ENCODE assay signal across 9 mouse cellular contexts in the genomic region with DNA sequence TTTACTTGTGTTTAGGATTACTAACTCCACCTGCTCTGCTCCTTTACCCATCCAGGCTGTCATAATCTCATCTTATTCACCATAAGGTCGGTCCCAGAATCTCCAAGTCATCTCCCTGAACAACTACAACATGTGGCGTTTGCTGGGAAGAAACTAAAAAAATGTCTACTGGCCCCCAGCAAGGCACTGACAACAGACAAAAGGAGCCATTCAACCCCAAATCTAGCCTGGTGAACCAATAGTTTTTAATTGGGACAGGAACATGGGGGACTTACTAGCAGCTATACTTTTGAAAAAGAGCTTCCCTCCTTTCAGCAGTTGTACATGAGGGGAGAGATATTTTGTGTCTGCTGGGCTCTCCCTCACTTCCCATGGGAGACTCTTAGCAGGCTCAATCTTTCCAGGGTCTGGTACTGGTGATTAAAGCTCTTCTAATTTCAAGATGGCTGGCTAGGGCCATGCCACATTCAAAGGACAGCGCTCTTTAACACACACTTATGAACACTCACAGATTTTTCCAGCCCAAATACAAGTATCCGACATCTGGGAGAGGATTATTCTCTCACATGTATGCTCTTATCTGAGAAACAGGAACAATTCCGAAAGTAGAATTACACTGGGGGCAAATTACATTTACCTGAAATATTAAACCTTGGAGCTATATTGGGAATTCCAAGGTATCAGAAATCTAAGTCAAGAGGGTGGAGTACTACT. TPM values are rescaled to one million over a fixed set of nuclear protein-coding genes. Genes with fewer than 3 reads are reported as not detected.
DNase-seq lines count a peak whose midpoint lies in the region; ATAC-seq and TF ChIP-seq lines count a peak whose summit lies in the region.
"Had no signal": no experiment of that assay in that cellular context is flagged by ENCODE, and none has a peak within 500 bp of the region (broad histone marks: within the 10 kb centered on the region; RNA-seq: fewer than 3 reads in every experiment).

No protein-coding gene starts in this region.

- no peak for ATAC-seq in heart, embryonic 11.5 days (replicated peaks; ENCODE audit: insufficient number of reproducible peaks, low FRiP score, low TSS enrichment)
- ATAC-seq in hindbrain, embryonic 12.5 days (ENCODE audit: low FRiP score), result peak; percentile 13; the same call in 1 of the 2 replicates

- no peaks in the 10 kb centered on the region for H3K27me3 ChIP-seq in heart, embryonic 11.5 days (ENCODE audit: control insufficient read depth, insufficient read depth, low read length)
- no peaks in the 10 kb centered on the region for H3K27me3 ChIP-seq in hindbrain, embryonic 12.5 days
- H3K27me3 ChIP-seq in midbrain, embryonic 10.5 days (ENCODE audit: low read depth, poor library complexity, severe bottlenecking), result no peaks in the 10 kb centered on the region

- peaks cover 18% of the 10 kb centered on the region for H3K4me1 ChIP-seq in heart, embryonic 11.5 days (ENCODE audit: control insufficient read depth, insufficient read depth, low read length)
- peaks cover 36% of the 10 kb centered on the region for H3K4me1 ChIP-seq in hindbrain, embryonic 12.5 days
- H3K4me1 ChIP-seq in midbrain, embryonic 10.5 days, result peaks cover 62% of the 10 kb centered on the region

- 47% methylated on average over 5 of the region's 5 CpGs for WGBS in heart, embryonic 11.5 days (ENCODE audit: insufficient replicate concordance)
- WGBS in hindbrain, embryonic 12.5 days, result 48% methylated on average over 5 of the region's 5 CpGs
- 51% methylated on average over 5 of the region's 5 CpGs for WGBS in midbrain, embryonic 10.5 days

- H3K4me2 ChIP-seq in heart, embryonic 11.5 days, result peak overlapping the region; percentile 66
- peak overlapping the region; percentile 56 for H3K4me2 ChIP-seq in hindbrain, embryonic 12.5 days (replicated peaks)

- peak overlapping the region; percentile 33 for H3K4me3 ChIP-seq in heart, embryonic 11.5 days (ENCODE audit: low read depth, low read length)
- peak overlapping the region; percentile 30 for H3K4me3 ChIP-seq in hindbrain, embryonic 12.5 days
- H3K4me3 ChIP-seq in midbrain, embryonic 10.5 days, result peak overlapping the region; percentile 51

- no peaks in the 10 kb centered on the region for H3K9me3 ChIP-seq in heart, embryonic 11.5 days (replicated peaks; ENCODE audit: control insufficient read depth, low read length)
- H3K9me3 ChIP-seq in hindbrain, embryonic 12.5 days (replicated peaks), result no peaks in the 10 kb centered on the region
- H3K9me3 ChIP-seq in midbrain, embryonic 10.5 days (replicated peaks), result no peaks in the 10 kb centered on the region

- peak overlapping the region; percentile 57; the same call in 1 of the 2 replicates for H3K27ac ChIP-seq in heart, embryonic 11.5 days (ENCODE audit: low read depth, low read length)
- peak overlapping the region; percentile 99 for H3K27ac ChIP-seq in hindbrain, embryonic 12.5 days
- H3K27ac ChIP-seq in midbrain, embryonic 10.5 days (replicated peaks), result peak overlapping the region; percentile 97

- DNase-seq in heart, adult 18-20 months, result no peak
- DNase-seq in brain, embryonic 14.5 days (ENCODE audit: low read depth), result peak; percentile 63
- no peak for DNase-seq in midbrain, embryonic 10.5 days (ENCODE audit: low spot score)
- DNase-seq in c-Kit-positive CD71-positive TER-119-positive erythroid progenitor cells, embryonic 14.5 days (ENCODE audit: low spot score), result no peak
- DNase-seq in cerebellum, postnatal 36 days, result no peak
- DNase-seq in urinary bladder, postnatal 25 days (ENCODE audit: low spot score), result no peak

- no peak for TF ChIP-seq POLR2A in brain, embryonic 14.5 days (IDR thresholded peaks at IDR 0.05; ENCODE audit: borderline replicate concordance, extremely low read depth, insufficient read depth, insufficient read length, poor library complexity, severe bottlenecking)

- H3K36me3 ChIP-seq in heart, embryonic 11.5 days (ENCODE audit: control insufficient read depth, insufficient read depth, low read length), result no peaks in the 10 kb centered on the region
- no peaks in the 10 kb centered on the region for H3K36me3 ChIP-seq in hindbrain, embryonic 12.5 days
- no peaks in the 10 kb centered on the region for H3K36me3 ChIP-seq in midbrain, embryonic 10.5 days

- peak overlapping the region; percentile 28; the same call in 1 of the 2 replicates for H3K9ac ChIP-seq in heart, embryonic 11.5 days (ENCODE audit: low read depth, low read length)
- peak overlapping the region; percentile 52 for H3K9ac ChIP-seq in hindbrain, embryonic 12.5 days

- no peak for TF ChIP-seq CTCF in brain, embryonic 14.5 days (IDR thresholded peaks at IDR 0.05; ENCODE audit: borderline replicate concordance, extremely low read depth, insufficient read depth, insufficient read length)

RNA-seq across cellular contexts. Expression of a gene that starts 13.1 kb away (rescaled TPM):
- polyA plus RNA-seq in heart, embryonic 11.5 days (2014; fragmentation: Nextera tagmentation; extraction: Ambion mirVana), result 59.0 and 66.1 TPM in 2 replicates
- 10 to 100 TPM; 25.0 to 32.9 TPM for total RNA-seq in heart, adult 18-20 months (2021)
- polyA plus RNA-seq in brain, embryonic 14.5 days (2012; rRNA removed), result 113 and 208 TPM in 2 replicates
- 80.5 and 93.8 TPM in 2 replicates for polyA plus RNA-seq in hindbrain, embryonic 12.5 days (2016; fragmentation: Nextera tagmentation; extraction: Ambion mirVana)
- 122 and 124 TPM in 2 replicates for polyA plus RNA-seq in midbrain, embryonic 10.5 days (2016; fragmentation: Nextera tagmentation; extraction: Ambion mirVana)

RNA-seq across cellular contexts. Expression of a gene that starts 19.4 kb away (rescaled TPM):
- polyA plus RNA-seq in heart, embryonic 11.5 days (2014; fragmentation: Nextera tagmentation; extraction: Ambion mirVana), result 25.2 and 35.0 TPM in 2 replicates
- total RNA-seq in heart, adult 18-20 months (2021), result 1 to 10 TPM; 4.8 to 8.6 TPM
- polyA plus RNA-seq in brain, embryonic 14.5 days (2012; rRNA removed), result 7,416 and 8,191 TPM in 2 replicates
- 363 and 373 TPM in 2 replicates for polyA plus RNA-seq in hindbrain, embryonic 12.5 days (2016; fragmentation: Nextera tagmentation; extraction: Ambion mirVana)
- 202 and 279 TPM in 2 replicates for polyA plus RNA-seq in midbrain, embryonic 10.5 days (2016; fragmentation: Nextera tagmentation; extraction: Ambion mirVana)
- total RNA-seq: liver, adult 2 months had no signal

Comparison
In these comparisons a context has a peak if more than half of its experiments do, and no peak if none do; other contexts are left out.
1. RNA of a gene that starts 19.4 kb away (polyA plus RNA-seq): 7,416 to 8,191 TPM in brain, embryonic 14.5 days; 363 to 373 TPM in hindbrain, embryonic 12.5 days, 202 to 279 TPM in midbrain, embryonic 10.5 days and 25.2 to 35.0 TPM in heart, embryonic 11.5 days; every median in the first group is over 10 times any median in the second.
2. Peak in every context shown above with its lines, with median percentiles within 50 percentile points of each other: H3K27ac ChIP-seq and H3K4me3 ChIP-seq.